Mouse (Mus musculus) heart, embryonic 13.5 days (tissue): ENCODE data around the gene Ccdc189. TPM values are rescaled to one million over a fixed set of nuclear protein-coding genes. Genes with fewer than 3 reads are reported as not detected.

Experiments used
- ATAC-seq: fragments of 200-750 bp; cut with Nextera tagmentation; 2 replicates; pipeline ENCODE4 v1.8.0; 2017; ENCODE audit warnings: moderate TSS enrichment; ENCODE audit not compliant: insufficient number of reproducible peaks, low FRiP score, low TSS enrichment; ENCODE audit errors: extremely low read depth
- H3K27ac ChIP-seq: fragments of 300-500 bp; sonication (generic); replicated peaks from 2 replicates; pipeline ENCODE4 v1.5.1; 2015; ENCODE audit warnings: moderate library complexity, mild to moderate bottlenecking, inconsistent platforms
- H3K27me3 ChIP-seq: fragments of 300-500 bp; sonication (generic); replicated peaks from 2 replicates; pipeline ENCODE4 v1.6.1; 2015; ENCODE audit warnings: mild to moderate bottlenecking, inconsistent platforms
- H3K36me3 ChIP-seq: fragments of 300-500 bp; sonication (generic); 2 replicates; pipeline ENCODE4 v1.6.1; 2015; ENCODE audit warnings: mild to moderate bottlenecking, inconsistent platforms
- H3K4me1 ChIP-seq: fragments of 300-500 bp; sonication (generic); 2 replicates; pipeline ENCODE4 v1.6.1; 2015; ENCODE audit warnings: inconsistent platforms
- H3K4me2 ChIP-seq: fragments of 300-500 bp; sonication (generic); 2 replicates; pipeline ENCODE4 v1.6.1; 2015; ENCODE audit warnings: inconsistent platforms, mild to moderate bottlenecking, moderate library complexity
- H3K4me3 ChIP-seq: fragments of 300-500 bp; sonication (generic); 2 replicates; pipeline ENCODE4 v1.5.1; 2015; ENCODE audit warnings: moderate library complexity, mild to moderate bottlenecking, inconsistent platforms
- H3K9ac ChIP-seq: fragments of 300-500 bp; sonication (generic); 2 replicates; pipeline ENCODE4 v1.6.1; 2015; ENCODE audit warnings: inconsistent platforms, mild to moderate bottlenecking, moderate library complexity
- H3K9me3 ChIP-seq: fragments of 300-500 bp; sonication (generic); 2 replicates; pipeline ENCODE4 v1.6.1; 2016; ENCODE audit warnings: inconsistent platforms
- WGBS: fragments of 180-500 bp; shearing (Covaris S2); methylation state at CpG from one replicate; pipeline ENCODE4 v1.1.7; 2015; ENCODE audit warnings: mixed read lengths; 5-methylcytosine and 5-hydroxymethylcytosine counted together
- polyA plus RNA-seq: library from polyadenylated mRNA; unstranded; fragments of >200 nt; fragmentation: Nextera tagmentation; extraction: Ambion mirVana; gene quantifications from 2 replicates; pipeline ENCODE4 v1.2.1, GENCODE M21; 2015

The Ccdc189 gene
- polyA plus RNA-seq, 1 experiment from 2014 or later: 7.8 TPM

- Histone ChIP-seq H3K4me3 (peak overlapping the region; percentile 89), H3K36me3 (peaks cover 42% of the 10 kb centered on the region), H3K4me1 (peaks cover 23% of the 10 kb centered on the region), H3K27ac (peak overlapping the region; percentile 89), H3K9me3 (peaks cover 27% of the 10 kb centered on the region), H3K9ac (peak overlapping the region; percentile 99), H3K4me2 (peak overlapping the region; percentile 77), H3K27me3 (no peaks in the 10 kb centered on the region)
- under 1% methylated on average over 36 of the region's 44 CpGs for WGBS
- peak; percentile 44 for ATAC-seq
These were observed 26.1 kb upstream of the Ccdc189 start for GRCm38 (mm10) chr7:127614511-127614890.

- Histone ChIP-seq H3K27ac (peak overlapping the region; percentile 89), H3K4me2 (peak overlapping the region; percentile 77), H3K9ac (peak overlapping the region; percentile 99), H3K4me3 (peak overlapping the region; percentile 89), H3K27me3 (no peaks in the 10 kb centered on the region), H3K4me1 (peaks cover 23% of the 10 kb centered on the region), H3K36me3 (peaks cover 47% of the 10 kb centered on the region), H3K9me3 (peaks cover 27% of the 10 kb centered on the region)
- 24% methylated on average over 8 of the region's 8 CpGs for WGBS
- ATAC-seq: no peak
These were observed 25.7 kb upstream of the Ccdc189 start for GRCm38 (mm10) chr7:127614091-127614490.

DNA sequence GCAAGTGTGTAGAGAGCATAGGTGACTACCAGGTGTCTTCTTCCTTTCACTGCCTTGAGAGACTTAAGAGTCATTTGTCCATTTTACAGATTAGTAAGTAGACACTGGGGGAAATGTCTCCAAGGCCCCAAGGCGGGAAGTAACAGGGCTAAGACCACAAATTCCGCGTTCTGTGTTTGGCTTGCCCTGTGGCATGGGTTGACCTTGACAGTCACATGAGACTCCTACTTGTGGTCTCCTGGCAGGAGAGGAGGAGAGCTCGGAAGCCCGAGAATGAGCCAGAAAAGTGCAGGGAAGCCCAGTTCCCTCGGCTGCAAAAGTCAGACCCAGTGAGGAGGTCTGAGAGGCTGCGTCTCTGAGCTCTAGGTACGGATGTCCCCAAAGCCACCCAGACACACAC, 25.1 kb upstream of the Ccdc189 start:
- H3K27me3 ChIP-seq: no peaks in the 10 kb centered on the region
- WGBS: 86% methylated on average over 8 of the region's 8 CpGs

DNA sequence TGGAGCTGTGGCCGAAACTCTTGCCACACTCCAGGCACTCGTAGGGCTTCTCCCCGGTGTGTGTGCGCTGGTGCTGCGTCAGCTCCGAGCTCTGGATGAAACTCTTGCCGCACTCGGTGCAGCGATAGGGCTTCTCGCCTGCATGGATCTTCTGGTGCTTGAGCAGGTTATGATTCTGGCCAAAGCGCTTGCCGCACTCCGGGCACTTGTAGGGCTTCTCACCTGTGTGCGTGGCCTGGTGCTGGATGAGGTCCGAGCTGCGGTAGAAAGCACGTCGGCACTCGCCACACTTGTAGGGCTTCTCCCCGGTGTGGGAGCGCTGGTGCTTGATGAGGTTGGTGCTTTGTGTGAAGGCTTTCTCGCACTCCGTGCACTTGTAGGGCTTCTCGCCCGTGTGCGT, 23.2 kb upstream of the Ccdc189 start:
- Histone ChIP-seq H3K27ac (no peak overlapping the region), H3K36me3 (peaks cover 72% of the 10 kb centered on the region), H3K4me1 (peaks cover 23% of the 10 kb centered on the region), H3K9me3 (peaks cover 27% of the 10 kb centered on the region), H3K9ac (no peak overlapping the region), H3K4me3 (no peak overlapping the region), H3K4me2 (no peak overlapping the region), H3K27me3 (no peaks in the 10 kb centered on the region)
- 93% methylated on average over 26 of the region's 26 CpGs for WGBS
- ATAC-seq: no peak

More for the DNA sequence above, 25.1 kb upstream of the Ccdc189 start:
- no peak overlapping the region for H3K27ac ChIP-seq
- H3K36me3 ChIP-seq: peaks cover 52% of the 10 kb centered on the region
- H3K4me1 ChIP-seq: peaks cover 23% of the 10 kb centered on the region
- H3K4me3 ChIP-seq: peak overlapping the region; percentile 89
- no peak for ATAC-seq
- peak overlapping the region; percentile 99 for H3K9ac ChIP-seq
- H3K4me2 ChIP-seq: peak overlapping the region; percentile 77
- peaks cover 27% of the 10 kb centered on the region for H3K9me3 ChIP-seq

DNA sequence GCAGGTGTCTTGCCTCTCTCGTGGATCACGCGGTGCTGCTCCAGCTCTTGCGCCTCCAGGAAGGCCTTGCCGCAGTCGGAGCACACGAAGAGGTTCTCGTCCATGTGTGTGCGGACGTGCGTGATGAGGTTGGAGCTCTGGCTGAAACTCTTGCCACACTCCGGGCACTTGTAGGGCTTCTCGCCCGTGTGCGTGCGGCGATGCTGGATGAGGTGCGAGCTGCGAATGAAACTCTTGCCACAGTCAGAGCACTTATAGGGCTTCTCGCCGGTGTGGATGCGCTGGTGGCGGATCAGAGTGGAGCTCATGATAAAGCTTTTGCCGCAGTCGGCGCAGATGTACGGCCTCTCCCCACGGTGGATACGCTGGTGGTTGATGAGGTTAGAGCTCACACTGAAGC, 22.6 kb upstream of the Ccdc189 start:
- Histone ChIP-seq H3K9me3 (peaks cover 27% of the 10 kb centered on the region), H3K9ac (no peak overlapping the region), H3K4me2 (no peak overlapping the region), H3K36me3 (peaks cover 77% of the 10 kb centered on the region), H3K4me1 (peaks cover 18% of the 10 kb centered on the region), H3K4me3 (no peak overlapping the region), H3K27ac (no peak overlapping the region), H3K27me3 (no peaks in the 10 kb centered on the region)
- no peak for ATAC-seq
- 94% methylated on average over 29 of the region's 29 CpGs for WGBS

GRCm38 (mm10) chr7:127607150-127607549, 18.8 kb upstream of the Ccdc189 start:
- Histone ChIP-seq H3K4me1 (no peaks in the 10 kb centered on the region), H3K4me2 (no peak overlapping the region), H3K9me3 (peaks cover 24% of the 10 kb centered on the region), H3K36me3 (peaks cover 91% of the 10 kb centered on the region), H3K9ac (no peak overlapping the region), H3K4me3 (no peak overlapping the region), H3K27me3 (no peaks in the 10 kb centered on the region), H3K27ac (no peak overlapping the region)
- ATAC-seq: no peak
- WGBS: 75% methylated on average over 6 of the region's 6 CpGs

- no peak for ATAC-seq
- Histone ChIP-seq H3K9ac (no peak overlapping the region), H3K27ac (no peak overlapping the region), H3K27me3 (no peaks in the 10 kb centered on the region), H3K4me2 (no peak overlapping the region), H3K4me1 (no peaks in the 10 kb centered on the region), H3K9me3 (no peaks in the 10 kb centered on the region), H3K4me3 (no peak overlapping the region), H3K36me3 (peaks cover 91% of the 10 kb centered on the region)
- WGBS: 85% methylated on average over 10 of the region's 10 CpGs
These were observed 15.9 kb upstream of the Ccdc189 start for GRCm38 (mm10) chr7:127604256-127604655.

DNA sequence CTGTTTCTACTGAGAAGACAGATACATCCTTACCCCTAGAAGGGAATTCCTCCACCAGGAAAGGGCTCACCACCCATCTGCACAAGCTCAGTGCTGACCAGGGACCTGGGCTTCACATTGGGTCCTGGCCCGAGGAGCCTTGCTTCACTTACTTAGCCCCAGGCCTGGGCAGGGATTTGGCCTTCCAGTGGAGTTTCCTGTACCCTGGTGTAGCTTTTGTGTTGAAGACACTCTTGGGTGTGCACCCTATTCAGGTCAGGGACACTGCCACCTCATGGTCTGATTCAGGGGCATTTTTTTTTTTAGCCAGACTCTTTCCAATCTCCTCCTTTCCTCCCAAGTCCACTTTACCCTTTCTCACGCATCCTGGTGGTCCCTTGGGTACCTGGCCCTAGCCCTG, 14.5 kb upstream of the Ccdc189 start:
- Histone ChIP-seq H3K4me3 (no peak overlapping the region), H3K4me2 (no peak overlapping the region), H3K4me1 (no peaks in the 10 kb centered on the region), H3K9me3 (no peaks in the 10 kb centered on the region), H3K36me3 (peaks cover 91% of the 10 kb centered on the region), H3K27ac (no peak overlapping the region), H3K9ac (no peak overlapping the region), H3K27me3 (no peaks in the 10 kb centered on the region)
- 80% methylated on average over 2 of the region's 2 CpGs for WGBS
- ATAC-seq: no peak

- Histone ChIP-seq H3K9ac (no peak overlapping the region), H3K27me3 (no peaks in the 10 kb centered on the region), H3K4me2 (no peak overlapping the region), H3K4me1 (no peaks in the 10 kb centered on the region), H3K4me3 (no peak overlapping the region), H3K9me3 (no peaks in the 10 kb centered on the region), H3K36me3 (peaks cover 91% of the 10 kb centered on the region), H3K27ac (no peak overlapping the region)
- no peak for ATAC-seq
- WGBS: 81% methylated on average over 4 of the region's 4 CpGs
These were observed 13.3 kb upstream of the Ccdc189 start for GRCm38 (mm10) chr7:127601735-127602134.

DNA sequence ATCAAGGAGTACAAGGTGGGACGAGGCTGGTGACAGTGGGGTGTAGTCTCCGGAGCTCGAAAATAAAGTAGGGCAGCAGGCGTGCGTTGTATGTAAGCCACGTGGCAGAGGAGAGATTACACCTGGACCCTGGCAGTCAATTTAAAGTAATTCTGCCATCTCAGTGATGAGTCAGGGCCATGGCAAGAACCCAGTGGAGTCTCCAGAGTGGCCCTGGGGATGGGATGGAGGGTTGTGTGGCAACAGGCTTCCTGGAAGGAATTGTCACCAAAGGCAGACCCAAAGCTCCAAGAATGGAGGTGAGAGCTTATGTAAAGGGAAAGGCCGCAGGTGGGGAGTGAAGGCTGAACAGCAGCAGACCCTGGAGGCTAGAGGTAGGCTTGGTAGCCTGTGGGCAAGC, 12.2 kb upstream of the Ccdc189 start:
- Histone ChIP-seq H3K4me2 (no peak overlapping the region), H3K27ac (no peak overlapping the region), H3K9ac (no peak overlapping the region), H3K36me3 (peaks cover 94% of the 10 kb centered on the region), H3K4me1 (no peaks in the 10 kb centered on the region), H3K27me3 (no peaks in the 10 kb centered on the region), H3K9me3 (no peaks in the 10 kb centered on the region), H3K4me3 (no peak overlapping the region)
- WGBS: 90% methylated on average over 7 of the region's 7 CpGs
- no peak for ATAC-seq

DNA sequence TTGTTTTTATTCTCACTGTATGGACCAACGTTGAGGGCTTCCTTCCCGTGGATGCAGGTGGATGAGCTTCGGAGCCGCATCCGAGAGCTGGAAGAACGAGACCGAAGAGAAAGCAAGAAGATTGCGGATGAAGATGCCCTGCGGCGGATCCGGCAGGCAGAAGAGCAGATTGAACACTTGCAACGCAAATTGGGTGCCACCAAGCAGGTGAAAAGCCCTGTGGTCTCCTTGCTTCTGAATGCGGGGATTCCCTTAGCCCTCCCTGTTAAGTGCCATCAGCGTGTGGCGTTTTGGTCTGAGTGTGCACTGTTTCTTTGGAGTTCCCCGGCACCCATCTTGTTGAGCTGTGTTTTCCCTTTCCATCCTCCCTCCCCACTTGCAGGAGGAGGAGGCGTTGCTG, 8.4 kb upstream of the Ccdc189 start:
- H3K36me3 ChIP-seq: peaks cover 100% of the 10 kb centered on the region
- H3K4me2 ChIP-seq: no peak overlapping the region
- no peaks in the 10 kb centered on the region for H3K9me3 ChIP-seq
- no peak overlapping the region for H3K27ac ChIP-seq
- 95% methylated on average over 17 of the region's 17 CpGs for WGBS
- no peaks in the 10 kb centered on the region for H3K27me3 ChIP-seq
- H3K4me3 ChIP-seq: no peak overlapping the region
- no peak overlapping the region for H3K9ac ChIP-seq
- no peak for ATAC-seq
- no peaks in the 10 kb centered on the region for H3K4me1 ChIP-seq

DNA sequence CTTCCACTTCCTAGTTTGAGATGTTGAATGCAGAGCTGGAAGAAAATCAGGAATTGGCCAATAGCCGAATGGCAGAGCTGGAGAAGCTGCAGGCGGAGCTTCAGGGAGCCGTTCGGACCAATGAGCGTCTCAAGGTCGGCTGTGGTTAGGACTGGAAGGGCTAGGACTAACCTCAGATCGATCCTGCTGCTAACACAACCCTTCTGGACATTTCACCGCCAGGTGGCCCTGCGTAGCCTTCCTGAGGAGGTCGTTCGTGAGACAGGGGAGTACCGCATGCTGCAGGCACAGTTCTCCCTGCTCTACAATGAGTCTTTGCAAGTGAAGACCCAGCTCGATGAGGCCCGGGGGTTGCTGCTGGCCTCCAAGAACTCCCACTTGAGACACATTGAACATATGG, 4.2 kb upstream of the Ccdc189 start:
- WGBS: 90% methylated on average over 14 of the region's 14 CpGs
- H3K4me1 ChIP-seq: peaks cover 11% of the 10 kb centered on the region

More for the DNA sequence above, 4.2 kb upstream of the Ccdc189 start:
- no peak for ATAC-seq
- Histone ChIP-seq H3K27ac (no peak overlapping the region), H3K9ac (no peak overlapping the region), H3K4me3 (no peak overlapping the region), H3K9me3 (no peaks in the 10 kb centered on the region), H3K27me3 (no peaks in the 10 kb centered on the region), H3K4me2 (no peak overlapping the region), H3K36me3 (peaks cover 82% of the 10 kb centered on the region)
